Mouse (Mus musculus) embryonic fibroblast, embryonic 13.5 days (primary cell): ENCODE measurements at regions not wholly inside any gene's neighbourhood (a gene's known extent, or its start where the extent isn't known, plus 50 kb on each side); places are given as distances from the start of the nearest gene placed in this dataset.

ENCODE experiments used
- CTCF ChIP-seq: IDR thresholded peaks from 2 replicates; pipeline ENCODE4 v1.5.1; 2011; ENCODE audit warnings: mild to moderate bottlenecking, control low read depth, low read length, moderate library complexity, borderline replicate concordance; ENCODE audit not compliant: insufficient read depth
- POLR2A ChIP-seq: IDR thresholded peaks from 2 replicates; pipeline ENCODE4 v1.6.1; 2011; ENCODE audit warnings: low read depth, mild to moderate bottlenecking, control low read depth, low read length, moderate library complexity

DNA sequence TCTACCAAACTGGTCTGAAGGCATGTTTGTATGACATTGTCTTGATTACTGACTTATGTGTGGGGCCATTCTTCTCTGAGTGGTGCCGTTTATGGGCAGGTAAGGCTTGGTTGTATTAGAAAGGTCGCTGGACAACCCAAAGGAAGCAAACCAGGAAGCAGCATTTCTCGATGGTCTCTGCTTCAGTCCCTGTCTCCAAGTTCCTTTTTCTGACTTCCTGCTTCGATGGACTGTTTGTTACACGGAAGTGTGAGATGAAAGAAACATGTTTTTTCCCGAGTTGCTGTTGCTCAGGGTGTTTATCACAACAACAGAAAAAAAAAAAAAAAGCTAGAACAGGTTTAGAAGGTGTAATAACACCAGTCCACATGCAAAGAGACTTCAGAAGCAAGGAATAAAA lies 134.9 kb downstream of the Zpld1 start:
- no peak for TF ChIP-seq CTCF
- no peak for TF ChIP-seq POLR2A
